Mouse (Mus musculus) left cerebral cortex, postnatal 25 days (tissue): ENCODE results near the gene Gm10720. TPM values are rescaled to one million over a fixed set of nuclear protein-coding genes. Genes with fewer than 3 reads are reported as not detected.
A peak's percentile ranks its signal among the peaks of the same experiment; 100 is the strongest.
"Not testable (repeated sequence)": the region's sequence is repeated elsewhere in the genome, so short reads cannot be mapped to it uniquely, and the experiment has no call there.

Experiments used
- DNase-seq, 2 experiments: peaks; one replicate each; pipeline ENCODE4 v3.0.0; 2022; ENCODE audit warnings: low spot score in 2 of 2, mixed read lengths in 1 of 2
- intact Hi-C: fragments of 180-260 bp; cut with DNase I; formaldehyde crosslinking; loops from one replicate; pipeline ENCODE4 v1.15.1; 2025
- microRNA-seq, 2 experiments: library from miRNA; unstranded; fragments of <30 nt; microRNA quantifications; one replicate each; pipeline ENCODE4 v1.2.0; 2022
- total RNA-seq, 2 experiments: library from RNA; stranded (reverse); gene quantifications; 2 replicates each; pipeline ENCODE4 v1.2.3; 2021

Gm10720 gene
- total RNA-seq, 2 experiments from 2014 or later = not detected

GRCm38 (mm10) chr9:3023985-3024648, 8.7 kb downstream of the Gm10720 start:
- intact Hi-C loops = not testable (repeated sequence)
- peak; percentile 80 to 85 for DNase-seq

DNA sequence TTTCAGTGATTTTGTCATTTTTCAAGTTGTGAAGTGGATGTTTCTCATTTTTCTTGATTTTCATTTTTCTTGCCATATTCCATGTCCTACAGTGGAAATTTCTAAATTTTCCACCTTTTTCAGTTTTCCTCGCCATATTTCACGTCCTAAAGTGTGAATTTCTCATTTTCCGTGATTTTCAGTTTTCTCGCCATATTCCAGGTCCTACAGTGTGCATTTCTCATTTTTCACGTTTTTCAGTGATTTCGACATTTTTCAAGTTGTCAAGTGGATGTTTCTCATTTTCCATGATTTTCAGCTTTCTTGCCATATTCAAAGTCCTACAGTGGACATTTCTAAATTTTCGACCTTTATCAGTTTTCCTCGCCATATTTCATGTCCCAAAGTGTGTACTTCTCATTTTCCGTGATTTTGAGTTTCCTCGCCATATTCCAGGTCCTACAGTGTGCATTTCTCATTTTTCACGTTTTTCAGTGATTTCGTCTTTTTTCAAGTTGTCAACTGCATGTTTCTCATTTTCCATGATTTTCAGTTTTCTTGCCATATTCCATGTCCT, 9.5 kb downstream of the Gm10720 start, which contains the start of gene Gm10717:
TSS of gene Gm10717 (plus strand) at position 506 of the 556 bp plus-strand sequence.
- peak; percentile 35 to 55 for DNase-seq
- intact Hi-C loops = not testable (repeated sequence)

- peak; percentile 78 to 84 for DNase-seq
- intact Hi-C loops = not testable (repeated sequence)
Observed at GRCm38 (mm10) chr9:3025653-3026052, 10.2 kb downstream of the Gm10720 start.

- DNase-seq, intact Hi-C loops: not testable (repeated sequence)
Observed at GRCm38 (mm10) chr9:3026136-3026535, 10.7 kb downstream of the Gm10720 start.

DNA sequence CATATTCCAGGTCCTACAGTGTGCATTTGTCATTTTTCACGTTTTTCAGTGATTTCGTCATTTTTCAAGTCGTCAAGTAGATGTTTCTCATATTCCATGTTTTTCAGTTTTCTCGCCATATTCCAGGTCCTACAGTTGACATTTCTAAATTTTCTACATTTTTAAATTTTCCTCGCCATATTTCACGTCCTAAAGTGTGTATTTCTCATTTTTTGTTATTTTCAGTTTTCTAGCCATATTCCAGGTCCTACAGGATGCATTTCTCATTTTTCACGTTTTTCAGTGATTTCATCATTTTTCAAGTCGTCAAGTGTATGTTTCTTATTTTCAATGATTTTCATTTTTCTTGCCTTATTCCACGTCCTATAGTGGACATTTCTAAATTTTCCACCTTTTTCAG, 11.3 kb downstream of the Gm10720 start:
- DNase-seq, intact Hi-C loops: not testable (repeated sequence)

DNA sequence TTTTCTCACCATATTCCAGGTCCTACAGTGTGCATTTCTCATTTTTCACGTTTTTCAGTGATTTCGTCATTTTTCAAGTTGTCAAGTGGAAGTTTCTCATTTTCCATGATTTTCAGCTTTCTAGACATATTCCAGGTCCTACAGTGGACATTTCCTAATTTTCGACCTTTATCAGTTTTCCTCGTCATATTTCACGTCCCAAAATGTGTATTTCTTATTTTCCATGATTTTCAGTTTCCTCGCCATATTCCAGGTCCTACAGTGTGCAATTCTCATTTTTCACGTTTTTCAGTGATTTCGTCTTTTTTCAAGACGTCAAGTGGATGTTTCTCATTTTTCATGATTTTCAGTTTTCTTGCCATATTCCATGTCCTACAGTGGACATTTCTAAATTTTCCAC, 11.7 kb downstream of the Gm10720 start:
- intact Hi-C loops = not testable (repeated sequence)

DNA sequence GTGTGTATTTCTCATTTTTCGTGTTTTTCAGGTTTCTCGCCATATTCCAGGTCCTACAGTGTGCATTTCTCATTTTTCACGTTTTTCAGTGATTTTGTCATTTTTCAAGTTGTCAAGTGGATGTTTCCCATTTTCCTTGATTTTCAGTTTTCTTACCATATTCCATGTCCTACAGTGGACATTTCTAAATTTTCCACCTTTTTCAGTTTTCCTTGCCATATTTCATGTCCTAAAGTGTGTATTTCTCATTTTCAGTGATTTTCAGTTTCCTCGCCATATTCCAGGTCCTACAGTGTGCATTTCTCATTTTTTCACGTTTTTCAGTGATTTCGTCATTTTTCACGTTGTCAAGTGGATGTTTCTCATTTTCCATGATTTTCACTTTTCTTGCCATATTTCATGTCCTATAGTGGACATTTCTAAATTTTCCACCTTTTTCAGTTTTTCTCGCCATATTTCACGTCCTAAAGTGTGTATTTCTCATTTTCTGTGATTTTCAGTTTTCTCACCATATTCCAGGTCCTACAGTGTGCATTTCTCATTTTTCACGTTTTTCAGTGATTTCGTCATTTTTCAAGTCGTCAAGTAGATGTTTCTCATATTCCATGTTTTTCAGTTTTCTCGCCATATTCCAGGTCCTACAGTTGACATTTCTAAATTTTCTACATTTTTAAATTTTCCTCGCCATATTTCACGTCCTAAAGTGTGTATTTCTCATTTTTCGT, 14.0 kb downstream of the Gm10720 start:
- DNase-seq = peak; percentile 11 to 35
- intact Hi-C loops = not testable (repeated sequence)

More for the DNA sequence above, 11.7 kb downstream of the Gm10720 start:
- DNase-seq = not testable (repeated sequence)

GRCm38 (mm10) chr9:3030677-3031318, 15.3 kb downstream of the Gm10720 start:
- intact Hi-C loops, DNase-seq: not testable (repeated sequence)

DNA sequence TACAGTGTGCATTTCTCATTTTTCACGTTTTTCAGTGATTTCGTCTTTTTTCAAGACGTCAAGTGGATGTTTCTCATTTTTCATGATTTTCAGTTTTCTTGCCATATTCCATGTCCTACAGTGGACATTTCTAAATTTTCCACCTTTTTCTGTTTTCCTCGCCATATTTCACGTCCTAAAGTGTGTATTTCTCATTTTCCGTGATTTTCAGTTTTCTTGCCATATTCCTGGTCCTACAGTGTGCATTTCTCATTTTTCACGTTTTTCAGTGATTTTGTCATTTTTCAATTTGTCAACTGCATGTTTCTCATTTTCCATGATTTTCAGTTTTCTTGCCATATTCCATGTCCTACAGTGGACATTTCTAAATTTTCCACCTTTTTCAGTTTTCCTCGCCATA, 18.8 kb downstream of the Gm10720 start, which contains the start of gene Gm17535:
TSS of gene Gm17535 (plus strand) at position 301 of the 400 bp plus-strand sequence.
- DNase-seq, intact Hi-C loops: not testable (repeated sequence)

DNA sequence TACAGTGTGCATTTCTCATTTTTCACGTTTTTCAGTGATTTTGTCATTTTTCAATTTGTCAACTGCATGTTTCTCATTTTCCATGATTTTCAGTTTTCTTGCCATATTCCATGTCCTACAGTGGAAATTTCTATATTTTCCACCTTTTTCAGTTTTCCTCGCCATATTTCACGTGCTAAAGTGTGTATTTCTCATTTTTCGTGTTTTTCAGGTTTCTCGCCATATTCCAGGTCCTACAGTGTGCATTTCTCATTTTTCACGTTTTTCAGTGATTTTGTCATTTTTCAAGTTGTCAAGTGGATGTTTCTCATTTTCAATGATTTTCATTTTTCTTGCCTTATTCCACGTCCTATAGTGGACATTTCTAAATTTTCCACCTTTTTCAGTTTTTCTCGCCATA, 21.1 kb downstream of the Gm10720 start, which contains the start of gene Gm10715:
TSS of gene Gm10715 (plus strand) at position 301 of the 400 bp plus-strand sequence.
- DNase-seq, intact Hi-C loops: not testable (repeated sequence)

- DNase-seq, intact Hi-C loops: not testable (repeated sequence)
Observed at GRCm38 (mm10) chr9:3038161-3038560, 22.7 kb downstream of the Gm10720 start.

Small RNAs within 50 kb of the gene (microRNA-seq; reads per million reads assigned to microRNA genes)
- 0 reads per million in 2 experiments for gene Mir101c

Other genes starting within 250 kb of the Gm10720 start
- not detected for gene Gm10722, start 14.7 kb upstream of the Gm10720 start, total RNA-seq
- gene Gm11168, start 12.3 kb upstream of the Gm10720 start, total RNA-seq = not detected
- not detected for gene Gm10721, start 2.5 kb upstream of the Gm10720 start, total RNA-seq
- gene Gm10719, start 1.8 kb downstream of the Gm10720 start, total RNA-seq = not detected
- 1 to 10 TPM in 1 of 2 experiments, not detected in 1; 1.2 TPM for gene Gm10718, start 7.9 kb downstream of the Gm10720 start, total RNA-seq
- not detected for gene Gm10717, start 9.8 kb downstream of the Gm10720 start, total RNA-seq
- gene Gm17535, start 18.9 kb downstream of the Gm10720 start, total RNA-seq = not detected
- gene Gm10715, start 21.2 kb downstream of the Gm10720 start, total RNA-seq = not detected